Mouse (Mus musculus) retina, adult 2 months (tissue): ENCODE results near the gene Plg.

ENCODE experiments used
- DNase-seq: peaks from one replicate; pipeline ENCODE4 v3.0.0-alpha.2; 2012; ENCODE audit warnings: low read depth, low spot score

Gene Plg

GRCm38 (mm10) chr17:12452862-12453531 is 74.6 kb downstream of the Plg start:
- no peak for DNase-seq

DNA sequence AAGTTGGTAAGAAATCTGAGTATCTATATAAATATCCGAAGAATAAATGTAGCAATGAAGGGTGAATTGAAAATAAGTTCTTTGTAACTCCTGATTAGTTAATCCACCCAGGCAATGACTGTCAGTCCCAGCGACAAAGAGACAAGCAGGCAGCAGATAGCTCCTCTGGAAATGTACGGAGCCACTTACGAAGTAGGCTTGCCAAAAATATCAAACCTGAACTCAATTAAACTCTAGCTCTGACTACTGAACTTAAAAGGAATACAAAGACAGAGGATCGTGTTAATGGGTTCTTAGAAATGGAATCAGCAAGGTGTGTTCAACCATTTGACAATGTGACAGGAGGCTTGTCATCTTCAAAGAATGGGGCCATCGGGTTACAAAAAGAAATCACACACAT is 75.3 kb downstream of the Plg start:
- DNase-seq = no peak

DNA sequence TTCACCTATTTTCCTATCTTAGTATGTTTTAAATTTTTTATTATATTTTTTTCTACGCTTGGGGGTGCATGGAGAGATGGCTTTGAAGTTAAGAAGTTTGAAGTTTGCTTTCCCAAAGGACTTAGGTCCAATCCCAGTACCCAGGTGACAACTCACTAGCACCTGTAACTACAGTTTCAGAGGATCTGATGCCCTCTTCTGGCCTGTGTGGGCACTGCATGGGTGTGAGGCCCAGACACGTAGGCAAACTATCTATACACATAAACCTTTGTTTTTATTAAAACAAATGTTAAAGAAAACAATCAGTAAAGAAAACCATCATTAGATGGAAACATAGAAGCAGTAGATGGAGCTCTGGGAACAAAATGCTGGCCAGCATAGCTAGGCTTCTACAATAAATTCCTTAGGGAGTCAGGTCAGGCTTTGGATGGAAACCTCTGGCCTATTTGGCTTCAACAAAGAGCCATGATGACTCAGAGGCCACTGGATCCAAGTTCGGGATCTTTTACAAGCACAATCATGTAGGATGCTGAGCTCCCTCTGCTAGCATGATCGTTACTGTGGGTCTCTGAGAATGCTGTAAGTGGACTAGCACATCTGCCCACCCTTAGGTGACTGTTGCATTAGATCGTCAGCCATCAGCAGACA is 76.9 kb downstream of the Plg start:
- DNase-seq = no peak

GRCm38 (mm10) chr17:12461168-12461567 is 82.8 kb downstream of the Plg start:
- no peak for DNase-seq

GRCm38 (mm10) chr17:12466501-12467000 is 88.1 kb downstream of the Plg start:
- no peak for DNase-seq

DNA sequence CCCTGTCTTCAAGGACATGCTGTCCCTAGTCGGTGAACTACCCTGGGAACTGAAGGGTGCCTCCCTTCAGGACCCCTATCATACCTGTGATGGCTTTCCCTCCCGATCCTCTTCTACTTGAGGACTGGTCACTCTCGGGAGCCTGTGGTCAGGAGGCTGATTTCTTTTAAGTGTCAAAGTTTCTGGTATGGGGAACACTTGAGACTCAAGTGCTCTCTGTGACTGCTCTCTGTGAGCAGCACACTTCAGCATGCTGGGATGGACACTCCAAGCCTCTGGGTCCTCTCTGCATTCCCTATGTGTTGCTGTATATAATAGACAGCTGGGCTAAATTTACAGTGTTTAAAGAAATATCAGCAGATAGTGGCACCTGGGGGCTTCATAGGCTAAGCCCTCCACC is 89.2 kb downstream of the Plg start:
- DNase-seq = no peak

- no peak for DNase-seq
These were observed 90.3 kb downstream of the Plg start for GRCm38 (mm10) chr17:12468745-12469144.
